Mouse (Mus musculus) 3T3-L1 (cell line): ENCODE measurements around the gene Rhoa.
A peak's percentile ranks its signal among the peaks of the same experiment; 100 is the strongest.
"Not testable (repeated sequence)": the region's sequence is repeated elsewhere in the genome, so short reads cannot be mapped to it uniquely, and the experiment has no call there.

Experiments used
- DNase-seq: peaks from one replicate; pipeline ENCODE4 v3.0.0-alpha.2; 2015; ENCODE audit warnings: low read depth, low spot score

Rhoa gene

DNA sequence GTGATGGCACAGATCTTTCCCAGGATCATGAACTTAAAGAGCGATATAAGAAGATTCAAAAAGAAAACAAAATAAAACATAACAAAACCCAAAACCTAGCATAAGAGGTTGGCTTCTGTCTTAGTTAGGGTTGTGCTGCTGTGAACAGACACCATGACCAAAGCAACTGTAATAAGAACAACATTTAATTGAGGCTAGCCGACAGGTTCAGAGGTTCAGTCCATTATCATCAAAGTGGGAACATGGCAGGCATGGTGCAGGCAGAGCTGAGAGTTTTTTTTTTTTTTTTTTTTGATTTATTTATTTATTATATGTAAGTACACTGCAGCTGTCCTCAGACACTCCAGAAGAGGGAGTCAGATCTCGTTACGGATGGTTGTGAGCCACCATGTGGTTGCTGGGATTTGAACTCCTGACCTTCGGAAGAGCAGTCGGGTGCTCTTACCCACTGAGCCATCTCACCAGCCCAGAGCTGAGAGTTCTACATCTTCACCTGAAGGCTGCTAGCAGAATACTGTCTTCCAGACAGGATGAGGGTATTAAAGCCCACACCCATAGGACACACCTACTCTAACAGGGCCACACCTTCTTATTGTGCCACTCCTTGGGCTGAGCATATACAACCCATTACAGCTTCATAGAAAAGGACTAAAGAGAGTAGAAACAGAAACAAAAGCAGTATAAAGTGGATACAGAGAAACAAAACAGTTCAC lies 18.2 kb upstream of the Rhoa start:
- DNase-seq: not testable (repeated sequence)

DNA sequence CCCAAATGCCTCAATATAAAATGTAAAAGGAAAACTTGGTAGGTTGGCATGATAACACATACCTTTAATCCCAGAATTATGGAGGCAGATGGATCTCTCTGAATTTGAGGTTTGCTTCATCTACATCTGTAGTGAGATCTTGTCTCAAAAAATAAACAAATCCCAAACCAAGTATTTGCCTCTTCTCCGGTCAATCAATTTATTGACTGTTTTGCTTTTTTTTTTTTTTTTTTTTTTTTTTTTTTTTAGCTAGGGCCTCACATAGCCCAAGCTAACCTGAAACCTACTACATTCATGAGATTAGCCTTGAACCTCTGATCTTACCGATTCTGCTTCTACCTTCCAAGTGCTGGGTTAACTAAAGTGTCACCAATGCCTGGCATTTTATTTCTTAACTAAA lies 16.6 kb upstream of the Rhoa start:
- DNase-seq: no peak

DNA sequence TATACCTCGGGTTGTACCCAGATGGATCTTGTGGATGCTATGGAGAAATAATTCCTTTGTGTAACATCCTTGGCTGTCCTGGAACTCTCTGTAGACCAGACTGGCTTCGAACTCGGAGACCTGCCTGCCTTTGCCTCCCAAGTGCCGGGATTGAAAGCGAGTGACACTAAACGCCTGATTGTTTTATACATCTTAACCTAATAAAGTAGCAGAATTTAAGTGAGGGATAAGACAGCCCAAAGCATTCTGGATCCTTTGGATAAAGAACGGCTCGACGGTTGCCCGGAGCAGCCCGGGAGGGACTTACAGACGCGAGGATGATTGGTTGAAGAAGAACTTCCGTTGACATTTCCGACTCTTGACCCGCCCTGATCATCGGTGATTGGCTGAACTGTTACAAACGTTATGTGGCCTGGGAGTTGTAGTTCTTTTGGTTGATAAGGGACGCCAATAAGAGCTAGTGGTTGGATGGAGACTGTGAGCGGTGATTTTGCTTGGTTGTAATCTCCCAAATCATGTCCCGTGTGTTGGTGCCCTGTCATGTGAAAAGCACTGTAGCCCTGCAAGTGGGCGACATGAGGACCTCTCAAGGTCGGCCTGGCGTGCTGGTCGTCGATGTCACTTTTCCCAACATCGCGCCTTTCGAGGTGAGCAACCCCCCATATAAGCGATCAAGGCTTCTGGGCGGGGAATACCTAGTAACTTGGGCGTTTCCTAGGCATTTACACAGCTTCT lies 15.7 kb upstream of the Rhoa start, which contains the start of gene Nicn1:
TSS of gene Nicn1 (plus strand) at position 414 of the 735 bp plus-strand sequence.
- peak; percentile 99 for DNase-seq

DNA sequence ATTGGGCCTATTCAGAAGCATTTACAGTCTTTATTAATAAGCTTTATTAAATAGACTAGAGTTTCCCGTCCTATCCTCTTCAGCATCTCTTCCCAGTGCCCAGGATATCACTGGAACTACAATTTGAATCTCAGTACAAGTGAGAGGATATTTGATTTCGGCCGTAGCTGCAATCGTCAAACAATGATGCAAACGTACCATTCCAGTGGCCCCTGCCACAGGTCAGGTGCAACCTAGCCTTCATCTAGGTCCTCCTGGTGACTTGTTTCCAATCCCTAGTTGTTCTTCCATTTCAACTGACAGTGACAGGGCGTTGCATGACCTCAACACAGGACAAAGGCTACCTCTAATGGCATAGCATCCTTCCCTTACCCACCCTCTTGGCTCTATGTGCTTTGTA lies 15.2 kb upstream of the Rhoa start:
- no peak for DNase-seq

DNA sequence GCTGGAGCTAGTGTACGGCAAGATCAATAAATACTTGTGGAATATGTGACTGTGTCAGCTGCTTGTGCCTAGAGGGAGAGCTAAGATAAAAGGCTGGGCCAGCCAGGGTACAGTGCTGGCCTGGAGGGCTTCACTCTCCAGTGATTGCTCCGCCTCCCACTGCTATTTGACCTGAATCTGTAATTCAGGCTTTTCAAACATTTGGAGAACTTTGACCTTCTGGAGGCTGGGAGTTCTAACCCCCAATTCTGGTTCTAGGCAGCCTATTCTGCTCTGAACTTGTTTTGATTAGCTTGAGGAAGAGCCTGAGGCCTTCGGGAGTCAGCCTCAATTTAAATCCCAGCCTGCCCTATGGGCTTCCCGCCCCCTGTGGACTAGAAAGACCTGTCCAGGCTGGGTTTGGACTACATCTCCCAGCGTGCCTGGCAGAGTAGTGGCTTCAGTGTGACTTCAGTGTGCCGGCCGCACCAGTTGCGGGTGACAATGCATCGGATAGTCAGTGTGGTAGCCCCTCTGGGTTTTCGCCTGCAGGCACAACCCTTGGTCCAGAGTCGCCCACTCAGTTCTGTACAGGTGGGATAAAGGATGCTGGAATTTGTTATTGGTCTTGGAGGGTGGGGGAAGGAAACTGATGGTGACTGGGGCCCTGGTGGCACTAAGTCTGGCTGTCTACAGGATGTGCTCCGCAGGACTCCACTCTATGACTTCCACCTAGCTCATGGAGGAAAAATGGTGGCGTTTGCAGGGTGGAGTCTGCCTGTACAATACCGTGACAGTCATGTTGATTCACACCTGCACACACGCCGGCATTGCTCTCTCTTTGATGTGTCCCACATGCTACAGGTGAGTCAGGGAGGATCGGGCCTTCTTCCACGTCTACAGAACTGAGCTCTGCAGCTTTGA lies 9.2 kb upstream of the Rhoa start, which contains the start of gene Amt:
TSS of gene Amt (plus strand) at position 401 of the 903 bp plus-strand sequence.
- no peak for DNase-seq

DNA sequence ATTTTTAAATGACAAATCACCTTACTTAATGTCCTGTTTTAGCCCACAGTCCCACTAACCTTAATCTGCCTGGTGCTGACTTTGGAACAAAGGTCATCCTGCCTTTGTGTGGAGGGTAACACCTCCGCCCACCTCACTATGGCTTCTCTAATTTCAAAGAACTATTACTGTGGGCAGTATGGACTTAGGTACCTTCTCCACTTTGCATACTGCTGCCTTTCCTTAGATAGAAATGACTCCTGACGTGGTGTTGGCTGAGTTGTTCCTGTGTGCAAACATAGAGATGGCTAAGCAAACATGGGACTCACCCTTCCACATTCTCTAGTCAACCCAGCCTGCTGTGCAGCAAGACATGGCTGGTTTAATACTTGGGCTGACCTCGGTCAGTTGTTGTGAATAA lies 4.1 kb upstream of the Rhoa start:
- DNase-seq: no peak

DNA sequence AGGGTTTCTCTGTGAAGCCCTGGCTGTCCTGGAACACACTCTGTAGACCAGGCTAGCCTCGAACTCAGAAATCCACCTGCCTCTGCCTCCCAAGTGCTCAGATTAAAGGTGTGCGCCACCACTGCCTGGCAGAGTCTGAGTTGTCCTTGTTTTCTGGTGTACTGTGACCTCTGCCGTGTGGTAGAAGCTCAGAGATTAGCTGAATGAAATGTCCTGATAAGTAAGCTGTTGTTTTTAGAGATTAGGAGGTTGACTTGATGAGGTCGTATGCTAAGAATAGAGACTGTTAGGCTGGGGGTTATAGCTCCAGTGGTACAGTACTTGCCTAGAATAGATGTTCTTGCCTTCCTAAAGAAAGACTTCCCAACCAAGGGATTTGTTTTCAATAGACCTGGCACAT lies 1.2 kb upstream of the Rhoa start:
- no peak for DNase-seq

DNA sequence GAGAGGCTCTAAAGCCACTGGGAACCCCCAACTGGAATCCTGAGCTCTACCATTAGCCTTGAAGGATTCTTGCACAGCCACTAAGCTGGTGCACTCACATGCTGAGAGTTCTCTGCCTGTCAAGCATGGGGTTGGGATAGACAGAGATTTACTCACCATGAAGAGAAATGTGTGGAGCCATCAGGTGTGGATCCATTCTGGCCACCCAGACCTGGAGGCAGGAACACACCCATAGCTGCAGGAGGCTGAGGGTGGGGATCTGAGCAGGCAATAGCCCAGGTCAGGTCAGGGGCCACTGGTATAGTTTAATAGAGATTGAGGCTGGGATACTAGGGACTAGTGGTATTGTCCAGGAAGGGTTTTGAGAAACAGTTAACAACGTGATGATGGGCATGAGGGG lies 759 bp upstream of the Rhoa start:
- no peak for DNase-seq

DNA sequence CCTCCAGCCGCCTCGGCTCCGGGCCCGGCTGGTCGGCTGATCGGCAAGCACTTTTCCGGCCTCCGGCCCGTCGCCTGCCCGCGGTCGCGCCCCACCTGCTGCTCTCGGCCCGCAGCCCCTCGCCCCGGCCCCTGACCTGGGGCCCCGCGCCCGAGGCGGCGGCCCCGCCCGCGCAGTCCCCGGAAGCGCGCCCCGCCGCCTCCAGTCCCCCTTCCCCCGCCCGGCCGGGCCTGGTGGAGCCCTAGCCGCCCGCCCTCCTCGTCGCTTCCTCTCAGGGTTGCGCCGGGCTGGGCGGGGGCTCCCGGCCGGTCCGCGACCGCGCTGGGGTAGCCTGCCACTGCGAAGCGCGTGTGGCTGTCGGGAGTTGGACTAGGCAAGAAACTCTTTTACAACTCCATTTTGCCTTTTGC lies 647 bp downstream of the Rhoa start:
- DNase-seq: peak; percentile 60

DNA sequence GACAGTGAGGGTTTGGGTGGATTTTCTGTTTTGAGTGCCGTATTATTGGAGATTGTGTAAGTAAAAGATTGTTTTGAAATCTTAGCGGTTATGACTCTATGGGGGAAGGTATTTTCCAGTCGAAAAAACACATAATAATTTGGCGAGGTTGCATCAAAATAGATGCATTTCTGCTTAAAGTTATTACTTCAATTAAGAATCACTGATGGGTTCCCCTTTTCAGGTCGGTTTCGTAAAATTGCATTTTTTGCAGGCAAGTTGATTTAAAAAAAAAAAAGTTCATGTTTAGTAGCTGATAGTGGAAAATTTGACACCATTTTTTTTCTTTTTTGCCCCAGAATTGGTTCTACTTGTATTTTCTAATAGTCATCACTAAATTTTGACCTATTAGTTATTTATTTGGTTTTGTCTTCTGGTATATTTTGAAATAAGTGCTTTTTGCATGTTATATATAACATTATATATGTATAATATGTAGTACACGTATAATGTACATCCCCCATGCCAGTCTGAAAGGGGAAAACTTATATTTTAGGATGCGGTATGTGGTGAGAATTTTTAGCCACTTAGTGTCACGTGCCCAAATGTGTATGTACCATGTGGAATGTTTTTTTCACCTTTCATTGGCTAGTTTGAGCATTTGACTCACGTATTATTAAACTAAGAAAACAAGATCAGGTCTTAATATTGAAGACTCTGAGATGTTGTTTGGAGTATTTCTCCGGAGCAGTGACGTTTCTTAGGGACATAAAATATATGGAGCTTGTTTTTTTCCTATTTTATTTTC lies 1.3 kb downstream of the Rhoa start:
- peak; percentile 39 for DNase-seq

DNA sequence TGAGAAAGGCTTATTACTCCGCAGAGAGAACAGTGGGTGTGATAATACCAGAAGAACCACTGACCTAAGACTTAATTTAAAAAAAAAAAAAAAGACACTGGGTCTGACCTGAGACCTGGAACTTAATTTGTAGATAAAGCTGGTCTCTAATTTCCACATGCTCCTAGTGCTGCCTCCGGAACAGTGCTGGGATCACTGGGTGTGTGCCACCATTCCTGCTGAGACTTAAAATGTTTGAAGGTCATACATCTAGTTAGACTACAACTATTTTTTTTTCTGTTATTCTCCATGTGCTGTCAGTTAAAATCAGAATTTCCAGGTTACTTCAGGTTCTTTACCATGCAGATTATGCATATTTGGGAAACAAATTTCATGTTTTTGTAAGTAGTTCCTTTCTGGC lies 2.2 kb downstream of the Rhoa start:
- DNase-seq: no peak

DNA sequence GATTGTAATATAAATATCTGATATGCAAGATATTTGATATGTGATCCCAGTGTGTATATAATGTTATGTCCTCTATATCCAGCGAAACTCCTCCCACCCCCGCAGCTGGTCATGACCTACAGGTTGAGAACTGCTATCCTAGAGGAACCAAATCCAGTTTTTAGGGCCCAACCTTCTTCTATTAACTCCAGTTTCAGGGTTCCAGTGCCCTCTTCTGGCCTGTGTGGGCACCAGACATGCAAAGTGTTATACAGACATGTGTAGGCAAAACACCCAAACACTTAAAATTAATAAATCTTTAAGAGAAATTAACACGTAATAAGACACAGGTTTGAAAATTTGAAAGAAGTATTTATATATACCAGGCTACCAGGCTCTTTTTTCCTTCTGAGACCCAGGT lies 11.6 kb downstream of the Rhoa start:
- DNase-seq: peak; percentile 36

DNA sequence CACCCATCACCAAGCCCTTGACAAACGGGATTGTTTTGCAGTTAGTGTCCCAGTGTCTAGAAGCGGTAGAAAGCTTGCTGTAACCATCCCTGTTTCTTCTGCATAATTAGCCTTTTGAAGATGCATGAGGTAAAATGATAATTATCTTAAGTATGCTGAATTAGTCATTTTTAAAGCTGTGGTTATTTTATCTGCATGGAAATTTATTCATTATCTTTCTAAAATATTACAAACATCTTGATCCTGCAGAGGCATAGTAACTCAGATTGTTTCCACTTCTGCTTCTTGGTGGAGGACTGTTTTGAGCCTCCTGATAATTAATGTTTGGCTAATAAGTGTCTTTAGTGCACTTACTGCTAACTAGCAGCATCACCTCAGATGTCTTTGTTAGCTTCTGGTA lies 12.5 kb downstream of the Rhoa start:
- no peak for DNase-seq

DNA sequence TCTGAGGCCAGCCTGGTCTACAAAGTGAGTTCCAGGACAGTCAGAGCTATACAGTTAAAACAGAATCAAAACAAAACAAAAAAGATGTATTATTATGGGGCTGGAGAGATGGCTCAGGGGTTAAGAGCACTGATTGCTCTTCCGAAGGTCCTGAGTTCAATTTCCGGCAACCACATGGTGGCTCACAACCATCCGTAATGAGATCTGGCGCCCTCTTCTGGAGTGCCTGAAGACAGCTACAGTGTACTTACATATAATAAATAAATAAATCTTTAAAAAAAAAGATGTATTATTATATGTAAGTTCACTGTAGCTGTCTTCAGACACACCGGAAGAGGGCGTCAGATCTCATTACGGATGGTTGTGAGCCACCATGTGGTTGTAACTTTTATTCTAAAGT lies 16.1 kb downstream of the Rhoa start:
- not testable (repeated sequence) for DNase-seq

DNA sequence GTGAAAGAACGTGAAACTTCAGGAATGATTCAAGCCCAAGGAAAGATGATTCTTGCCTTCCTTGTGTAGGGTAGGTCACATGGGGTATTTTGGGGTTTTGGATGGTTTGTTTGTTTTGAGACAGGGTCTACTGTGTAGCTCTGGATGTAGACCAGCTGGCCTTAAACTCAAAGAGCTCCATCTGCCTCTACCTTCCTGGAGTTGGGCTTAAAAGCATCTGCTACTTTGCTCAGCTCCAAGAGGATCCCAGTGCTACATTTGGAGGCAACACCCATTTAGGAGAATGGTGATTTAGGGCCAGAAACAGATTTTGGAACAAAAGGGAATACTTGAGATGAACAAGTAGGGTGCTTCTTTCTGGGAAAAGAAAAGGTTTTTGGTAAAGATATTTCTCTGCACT lies 18.9 kb downstream of the Rhoa start:
- DNase-seq: no peak

DNA sequence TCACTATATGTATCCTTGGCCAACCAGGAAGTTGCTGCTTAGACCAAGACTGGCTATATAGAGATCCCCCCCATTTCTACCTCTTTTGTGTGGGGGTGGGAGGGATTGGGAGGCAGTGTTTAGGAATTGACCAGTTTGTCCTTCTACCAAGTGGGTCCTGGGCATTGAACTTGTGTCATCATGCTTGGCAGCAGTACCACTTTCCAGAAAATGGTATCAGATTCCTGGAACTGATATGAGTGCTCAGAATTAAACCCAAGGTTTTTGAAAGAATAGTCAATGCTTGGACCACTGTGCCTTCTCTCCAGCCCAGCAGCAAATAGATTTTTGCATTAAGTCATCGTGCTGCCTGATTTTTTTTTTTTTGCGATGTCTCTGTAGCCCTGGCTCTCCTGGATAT lies 19.9 kb downstream of the Rhoa start:
- no peak for DNase-seq

DNA sequence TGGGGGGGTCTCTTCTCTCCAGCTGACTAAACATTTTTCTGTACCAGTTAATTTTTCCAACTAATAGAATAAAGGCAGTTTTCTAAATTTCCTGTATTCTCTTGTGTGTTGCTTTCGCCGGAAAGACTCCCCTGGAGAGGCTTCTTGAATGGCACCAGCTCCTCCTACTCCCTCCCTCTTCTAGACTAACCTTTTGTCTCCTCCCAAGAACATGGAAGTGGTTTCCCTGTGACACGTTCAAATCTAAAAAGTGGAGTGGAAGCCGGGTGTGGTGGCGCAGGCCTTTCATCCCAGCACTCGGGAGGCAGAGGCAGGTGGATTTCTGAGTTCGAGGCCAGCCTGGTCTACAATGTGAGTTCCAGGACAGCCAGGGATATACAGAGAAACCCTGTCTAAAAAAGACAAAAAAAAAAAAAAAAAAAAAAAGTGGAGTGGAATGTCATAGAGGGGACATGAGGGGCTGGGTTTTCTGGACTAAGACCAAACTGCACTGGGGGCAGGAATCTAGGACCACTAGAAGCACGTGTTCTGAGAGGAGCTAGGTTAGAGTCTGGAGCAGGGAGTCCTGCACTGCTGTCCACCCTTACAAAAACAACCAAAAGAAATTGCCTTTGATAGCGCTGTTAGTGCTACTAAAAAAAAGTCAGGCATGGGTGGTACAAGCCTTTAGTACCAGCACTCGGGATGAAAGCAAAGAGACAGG lies 32.1 kb downstream of the Rhoa start:
- no peak for DNase-seq

DNA sequence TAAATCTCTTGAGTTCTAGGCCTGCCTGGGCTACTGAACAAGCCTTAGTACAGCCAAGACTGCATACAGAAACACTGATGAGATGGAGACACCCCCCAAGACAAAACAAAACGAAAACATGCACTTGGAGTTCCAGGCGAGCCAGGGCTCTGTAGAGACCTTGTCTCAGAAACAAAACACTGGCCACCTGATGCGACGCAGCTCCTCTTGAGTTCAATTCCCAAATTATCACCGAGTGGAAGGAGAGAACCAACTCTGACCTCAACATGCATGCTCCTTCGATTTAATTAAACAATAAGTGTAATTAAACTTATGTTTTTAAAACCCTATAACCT lies 32.6 kb downstream of the Rhoa start:
- DNase-seq: peak; percentile 48

DNA sequence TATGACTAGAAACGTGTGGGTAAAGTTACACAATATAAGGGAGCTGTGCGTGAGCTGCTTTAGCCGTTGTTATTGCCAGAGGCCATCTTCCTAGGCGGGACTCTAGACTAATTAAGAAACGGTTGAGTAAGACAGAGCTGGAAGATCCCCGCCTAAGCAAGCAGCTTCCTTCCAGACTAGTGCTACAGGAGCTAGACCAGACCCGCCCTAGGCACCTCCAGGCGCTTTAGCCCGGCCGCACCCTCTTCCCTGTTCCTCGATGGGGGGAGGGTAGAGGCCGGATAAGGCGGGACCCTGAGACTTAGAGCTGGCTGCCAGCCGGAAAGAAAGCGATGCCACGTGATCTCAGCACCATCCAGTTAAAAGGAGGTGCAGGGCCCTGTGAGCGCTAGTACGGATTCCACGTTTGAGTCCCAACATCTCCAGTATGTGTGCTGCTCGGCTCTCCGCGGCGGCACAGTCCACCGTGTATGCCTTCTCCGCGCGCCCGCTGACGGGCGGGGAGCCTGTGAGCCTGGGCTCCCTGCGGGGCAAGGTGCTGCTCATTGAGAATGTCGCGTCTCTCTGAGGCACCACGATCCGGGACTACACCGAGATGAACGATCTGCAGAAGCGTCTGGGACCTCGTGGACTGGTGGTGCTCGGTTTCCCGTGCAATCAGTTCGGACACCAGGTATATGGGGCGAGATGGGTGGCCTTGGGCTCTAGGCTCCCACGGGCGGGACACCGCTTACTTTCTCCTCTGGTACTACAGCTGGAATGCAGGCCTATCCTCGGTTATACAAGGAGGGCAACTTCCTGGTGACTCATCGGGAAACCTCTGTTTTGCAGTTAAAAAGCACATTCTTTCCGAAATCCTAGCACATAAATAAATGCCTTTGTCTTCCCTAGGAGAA lies 33.2 kb downstream of the Rhoa start, which contains the start of gene Gpx1:
TSS of gene Gpx1 (plus strand) at position 18 of the 896 bp plus-strand sequence.
- peak; percentile 98 for DNase-seq

DNA sequence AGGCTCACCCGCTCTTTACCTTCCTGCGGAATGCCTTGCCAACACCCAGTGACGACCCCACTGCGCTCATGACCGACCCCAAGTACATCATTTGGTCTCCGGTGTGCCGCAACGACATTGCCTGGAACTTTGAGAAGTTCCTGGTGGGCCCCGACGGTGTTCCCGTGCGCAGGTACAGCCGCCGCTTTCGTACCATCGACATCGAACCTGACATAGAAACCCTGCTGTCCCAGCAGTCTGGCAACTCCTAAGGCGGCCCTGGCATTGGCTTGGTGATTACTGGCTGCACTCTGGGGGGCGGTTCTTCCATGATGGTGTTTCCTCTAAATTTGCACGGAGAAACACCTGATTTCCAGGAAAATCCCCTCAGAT lies 33.9 kb downstream of the Rhoa start:
- DNase-seq: peak; percentile 41
